Mouse (Mus musculus): ENCODE results near the gene Rogdi. TPM values are rescaled to one million over a fixed set of nuclear protein-coding genes. Genes with fewer than 3 reads are reported as not detected.

Rogdi gene
- total and polyA plus RNA-seq, 2 experiments from 2014 or later, result 126 to 142 TPM

DNA sequence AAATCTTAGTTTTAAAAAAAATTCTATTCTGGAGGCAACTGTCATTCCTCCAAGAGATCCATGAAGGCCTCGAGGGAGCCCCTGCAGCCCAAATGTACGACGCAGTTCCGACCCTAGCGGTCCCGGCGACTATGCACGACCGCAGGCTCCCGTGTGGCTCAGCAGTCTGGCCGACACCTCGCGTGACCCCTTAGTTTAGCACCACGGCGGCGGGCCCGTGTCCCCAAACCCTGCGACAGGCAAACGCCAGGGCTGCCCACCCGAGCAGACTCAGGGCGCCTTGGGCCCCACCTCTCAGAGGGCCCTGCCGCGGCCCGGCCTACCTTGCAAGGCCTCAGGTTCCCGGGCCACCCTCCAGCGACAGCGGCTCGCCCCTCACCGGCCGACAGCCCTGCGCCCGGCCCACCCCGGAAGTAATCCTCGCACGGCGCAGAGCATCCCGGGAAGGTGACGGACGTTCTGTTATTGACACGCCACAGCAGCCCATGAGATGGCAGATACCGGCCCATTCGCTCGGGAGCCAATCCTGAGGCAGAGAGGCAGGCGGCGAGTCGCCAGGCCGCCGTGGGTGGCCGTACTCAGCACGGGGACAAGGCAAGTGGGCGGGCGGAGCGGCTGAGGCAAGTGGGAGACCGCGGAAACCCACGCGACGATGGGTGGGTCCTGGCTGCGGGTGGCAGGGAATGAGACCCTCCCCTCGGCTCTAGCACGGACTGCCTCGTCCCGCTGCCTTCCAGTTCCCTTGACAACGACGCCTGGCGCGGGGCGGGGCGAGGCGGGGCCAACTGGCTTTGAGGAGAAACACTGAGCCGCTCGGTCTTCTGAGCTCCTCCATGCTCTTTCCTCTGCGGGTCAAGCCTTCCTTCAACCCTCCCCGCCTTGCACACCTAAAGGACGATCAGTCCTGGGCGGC is 49.3 kb downstream of the Rogdi start, which contains the start of gene Anks3:
Anks3 (minus strand) TSS at position 409 of the 913 bp plus-strand sequence.
- Histone ChIP-seq H3K9ac (replicated peaks; ENCODE audit: low read length) (peak within 1 kb of the TSS; percentile 74), H3K27me3 (ENCODE audit: insufficient read depth, low read length) (no peaks in the 10 kb centered on the region), H3K27ac (peak within 1 kb of the TSS; percentile 88), H3K36me3 (ENCODE audit: insufficient read depth, low read length) (no peaks in the 10 kb centered on the region), H3K9me3 (ENCODE audit: low read length) (no peaks in the 10 kb centered on the region), H3K4me2 (ENCODE audit: low read depth, low read length) (peak within 1 kb of the TSS; percentile 63), H3K4me3 (ENCODE audit: low read length) (peak within 1 kb of the TSS; percentile 73), H3K4me1 (ENCODE audit: insufficient read depth, low read length) (peaks cover 14% of the 10 kb centered on the region; the same call in 1 of the 2 replicates)
- peak; percentile 99 for DNase-seq (ENCODE audit: low spot score)
- ATAC-seq, result peak; percentile 99
- peak; percentile 16; the same call in 1 of the 2 replicates for TF ChIP-seq CTCF (IDR thresholded peaks at IDR 0.05; ENCODE audit: low read depth)
- WGBS, result under 1% methylated on average over 69 of the region's 76 CpGs

DNA sequence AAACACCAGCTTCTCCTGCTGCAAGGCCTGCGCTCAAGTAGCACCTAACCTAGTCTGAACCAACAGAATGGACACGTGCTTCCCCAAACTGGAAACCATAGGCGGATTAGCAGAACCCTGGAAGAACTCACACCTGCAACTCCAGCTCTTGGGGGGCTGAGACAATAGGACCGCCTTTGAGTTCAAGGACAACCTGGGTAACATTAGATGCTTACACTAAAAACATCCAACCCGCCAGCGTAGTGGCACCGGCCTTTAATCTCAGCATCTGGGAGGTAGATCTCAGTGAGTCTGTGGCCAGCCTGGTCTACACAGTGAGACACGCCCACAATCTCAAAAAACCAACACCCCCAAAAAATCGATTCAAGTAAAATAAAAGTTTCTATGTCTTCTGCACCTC is 50.0 kb downstream of the Rogdi start:
- Histone ChIP-seq H3K4me2 (ENCODE audit: low read depth, low read length) (peak overlapping the region; percentile 63), H3K4me3 (ENCODE audit: low read length) (peak overlapping the region; percentile 73), H3K9ac (replicated peaks; ENCODE audit: low read length) (peak overlapping the region; percentile 74), H3K27me3 (ENCODE audit: insufficient read depth, low read length) (no peaks in the 10 kb centered on the region), H3K9me3 (ENCODE audit: low read length) (no peaks in the 10 kb centered on the region), H3K36me3 (ENCODE audit: insufficient read depth, low read length) (no peaks in the 10 kb centered on the region), H3K27ac (peak overlapping the region; percentile 88; the same call in 1 of the 2 replicates), H3K4me1 (ENCODE audit: insufficient read depth, low read length) (peaks cover 14% of the 10 kb centered on the region; the same call in 1 of the 2 replicates)
- 50% methylated on average over 9 of the region's 9 CpGs for WGBS
- DNase-seq (ENCODE audit: low spot score) (no peak), ATAC-seq (no peak)
- no peak for TF ChIP-seq CTCF (IDR thresholded peaks at IDR 0.05; ENCODE audit: low read depth)

- ATAC-seq (no peak), DNase-seq (ENCODE audit: low spot score) (no peak)
- TF ChIP-seq CTCF (IDR thresholded peaks at IDR 0.05; ENCODE audit: low read depth), result no peak
- Histone ChIP-seq H3K9ac (replicated peaks; ENCODE audit: low read length) (0 out of 2 replicates have a peak overlapping the region, but pooled peaks have one; percentile 9), H3K4me2 (ENCODE audit: low read depth, low read length) (no peak overlapping the region), H3K36me3 (ENCODE audit: insufficient read depth, low read length) (peaks cover 24% of the 10 kb centered on the region; the same call in 1 of the 2 replicates), H3K9me3 (ENCODE audit: low read length) (no peaks in the 10 kb centered on the region), H3K27ac (no peak overlapping the region), H3K4me3 (ENCODE audit: low read length) (no peak overlapping the region), H3K4me1 (ENCODE audit: insufficient read depth, low read length) (peaks cover 8% of the 10 kb centered on the region; the same call in 1 of the 2 replicates), H3K27me3 (ENCODE audit: insufficient read depth, low read length) (no peaks in the 10 kb centered on the region)
- 81% methylated on average over 8 of the region's 8 CpGs for WGBS
Observed at GRCm38 (mm10) chr16:4960260-4960659, 53.1 kb downstream of the Rogdi start.

Other genes with a start within 250 kb of the Rogdi start
- 147 and 148 TPM in 2 replicates for gene Cdip1, start 223.3 kb downstream of the Rogdi start, total RNA-seq (2014; rRNA removed)
- 133 and 135 TPM in 2 replicates for gene Cdip1, start 223.3 kb downstream of the Rogdi start, polyA plus RNA-seq (2015; fragmentation: Nextera tagmentation; extraction: Ambion mirVana)
- 0.47 TPM in 1 of 2 replicates, not detected in the other for gene 4930562C15Rik, start 178.1 kb downstream of the Rogdi start, total RNA-seq (2014; rRNA removed)
- 0.29 and 0.31 TPM in 2 replicates for gene 4930562C15Rik, start 178.1 kb downstream of the Rogdi start, polyA plus RNA-seq (2015; fragmentation: Nextera tagmentation; extraction: Ambion mirVana)
- 37.6 and 38.8 TPM in 2 replicates for gene Ubald1, start 133.2 kb downstream of the Rogdi start, total RNA-seq (2014; rRNA removed)
- 66.3 and 66.6 TPM in 2 replicates for gene Ubald1, start 133.2 kb downstream of the Rogdi start, polyA plus RNA-seq (2015; fragmentation: Nextera tagmentation; extraction: Ambion mirVana)
- 217 and 235 TPM in 2 replicates for gene Mgrn1, start 127.3 kb downstream of the Rogdi start, total RNA-seq (2014; rRNA removed)
- 123 and 126 TPM in 2 replicates for gene Mgrn1, start 127.3 kb downstream of the Rogdi start, polyA plus RNA-seq (2015; fragmentation: Nextera tagmentation; extraction: Ambion mirVana)
- gene Nudt16l1, start 74.8 kb downstream of the Rogdi start, total RNA-seq (2014; rRNA removed), result 29.8 and 43.0 TPM in 2 replicates
- 119 and 121 TPM in 2 replicates for gene Nudt16l1, start 74.8 kb downstream of the Rogdi start, polyA plus RNA-seq (2015; fragmentation: Nextera tagmentation; extraction: Ambion mirVana)
- gene Anks3, start 49.3 kb downstream of the Rogdi start, total RNA-seq (2014; rRNA removed), result 35.0 and 47.7 TPM in 2 replicates
- gene Anks3, start 49.3 kb downstream of the Rogdi start, polyA plus RNA-seq (2015; fragmentation: Nextera tagmentation; extraction: Ambion mirVana), result 38.0 and 44.1 TPM in 2 replicates
- gene Sept12, start 15.7 kb downstream of the Rogdi start, total RNA-seq (2014; rRNA removed), result not detected in 2 replicates
- gene Sept12, start 15.7 kb downstream of the Rogdi start, polyA plus RNA-seq (2015; fragmentation: Nextera tagmentation; extraction: Ambion mirVana), result not detected in 2 replicates
- gene Smim22, start 6.3 kb downstream of the Rogdi start, total RNA-seq (2014; rRNA removed), result not detected in 2 replicates
- gene Smim22, start 6.3 kb downstream of the Rogdi start, polyA plus RNA-seq (2015; fragmentation: Nextera tagmentation; extraction: Ambion mirVana), result 6.5 and 6.6 TPM in 2 replicates
- gene Glyr1, start 36.3 kb upstream of the Rogdi start, total RNA-seq (2014; rRNA removed), result 154 and 161 TPM in 2 replicates
- 136 and 139 TPM in 2 replicates for gene Glyr1, start 36.3 kb upstream of the Rogdi start, polyA plus RNA-seq (2015; fragmentation: Nextera tagmentation; extraction: Ambion mirVana)
- 28.9 and 29.8 TPM in 2 replicates for gene Ubn1, start 36.5 kb upstream of the Rogdi start, total RNA-seq (2014; rRNA removed)
- gene Ubn1, start 36.5 kb upstream of the Rogdi start, polyA plus RNA-seq (2015; fragmentation: Nextera tagmentation; extraction: Ambion mirVana), result 7.3 and 8.2 TPM in 2 replicates
- 0.07 and 0.16 TPM in 2 replicates for gene Ppl, start 118.9 kb upstream of the Rogdi start, total RNA-seq (2014; rRNA removed)
- gene Ppl, start 118.9 kb upstream of the Rogdi start, polyA plus RNA-seq (2015; fragmentation: Nextera tagmentation; extraction: Ambion mirVana), result 0.13 and 0.16 TPM in 2 replicates
- gene Sec14l5, start 133.6 kb upstream of the Rogdi start, total RNA-seq (2014; rRNA removed), result 0.21 and 0.29 TPM in 2 replicates
- gene Sec14l5, start 133.6 kb upstream of the Rogdi start, polyA plus RNA-seq (2015; fragmentation: Nextera tagmentation; extraction: Ambion mirVana), result 0.09 and 0.18 TPM in 2 replicates
- 8.5 and 10.0 TPM in 2 replicates for gene Nagpa, start 190.5 kb upstream of the Rogdi start, total RNA-seq (2014; rRNA removed)
- gene Nagpa, start 190.5 kb upstream of the Rogdi start, polyA plus RNA-seq (2015; fragmentation: Nextera tagmentation; extraction: Ambion mirVana), result 7.4 and 8.6 TPM in 2 replicates
- 16.7 and 18.6 TPM in 2 replicates for gene AU021092, start 208.7 kb upstream of the Rogdi start, total RNA-seq (2014; rRNA removed)
- 8.3 and 9.6 TPM in 2 replicates for gene AU021092, start 208.7 kb upstream of the Rogdi start, polyA plus RNA-seq (2015; fragmentation: Nextera tagmentation; extraction: Ambion mirVana)
- 44.4 and 53.7 TPM in 2 replicates for gene Alg1, start 220.1 kb upstream of the Rogdi start, total RNA-seq (2014; rRNA removed)
- gene Alg1, start 220.1 kb upstream of the Rogdi start, polyA plus RNA-seq (2015; fragmentation: Nextera tagmentation; extraction: Ambion mirVana), result 38.9 and 40.6 TPM in 2 replicates
- 13.5 and 22.0 TPM in 2 replicates for gene Eef2kmt, start 242.4 kb upstream of the Rogdi start, total RNA-seq (2014; rRNA removed)
- 8.4 and 11.3 TPM in 2 replicates for gene Eef2kmt, start 242.4 kb upstream of the Rogdi start, polyA plus RNA-seq (2015; fragmentation: Nextera tagmentation; extraction: Ambion mirVana)

Measured in hindbrain, postnatal 0 days (tissue).